Mouse (Mus musculus) heart, embryonic 12.5 days (tissue): ENCODE measurements at regions not wholly inside any gene's neighbourhood (a gene's known extent, or its start where the extent isn't known, plus 50 kb on each side); places are given as distances from the start of the nearest gene placed in this dataset.
A peak's percentile ranks its signal among the peaks of the same experiment; 100 is the strongest.

Experiments used
- ATAC-seq: fragments of 200-750 bp; cut with Nextera tagmentation; 2 replicates; pipeline ENCODE4 v1.8.0; 2017; ENCODE audit warnings: moderate TSS enrichment, moderate library complexity; ENCODE audit not compliant: insufficient number of reproducible peaks, low FRiP score
- H3K27ac ChIP-seq: fragments of 300-500 bp; sonication (generic); 2 replicates; pipeline ENCODE4 v1.5.1; 2016; ENCODE audit warnings: mild to moderate bottlenecking, moderate library complexity; ENCODE audit not compliant: poor library complexity, severe bottlenecking
- H3K27me3 ChIP-seq: fragments of 300-500 bp; sonication (generic); replicated peaks from 2 replicates; pipeline ENCODE4 v1.6.1; 2016; ENCODE audit warnings: mild to moderate bottlenecking, moderate library complexity
- H3K36me3 ChIP-seq: fragments of 300-500 bp; sonication (generic); 2 replicates; pipeline ENCODE4 v1.6.1; 2016; ENCODE audit warnings: mild to moderate bottlenecking, moderate library complexity
- H3K4me1 ChIP-seq: fragments of 300-500 bp; sonication (generic); replicated peaks from 2 replicates; pipeline ENCODE4 v1.6.1; 2016; ENCODE audit warnings: mild to moderate bottlenecking
- H3K4me2 ChIP-seq: fragments of 300-500 bp; sonication (generic); 2 replicates; pipeline ENCODE4 v1.6.1; 2016; ENCODE audit warnings: mild to moderate bottlenecking, moderate library complexity
- H3K4me3 ChIP-seq: fragments of 300-500 bp; sonication (generic); 2 replicates; pipeline ENCODE4 v1.5.1; 2016; ENCODE audit warnings: mild to moderate bottlenecking
- H3K9ac ChIP-seq: fragments of 300-500 bp; sonication (generic); 2 replicates; pipeline ENCODE4 v1.6.1; 2016; ENCODE audit warnings: mild to moderate bottlenecking, moderate library complexity
- H3K9me3 ChIP-seq: fragments of 300-500 bp; sonication (generic); replicated peaks from 2 replicates; pipeline ENCODE4 v1.6.1; 2016; ENCODE audit warnings: mild to moderate bottlenecking, moderate library complexity
- WGBS: fragments of 180-500 bp; shearing (Covaris S2); methylation state at CpG from one replicate; pipeline ENCODE4 v1.1.7; 2016; 5-methylcytosine and 5-hydroxymethylcytosine counted together

GRCm38 (mm10) chr9:47253836-47254657 lies 255.5 kb downstream of the Gm4791 start:
- 58% methylated on average over 13 of the region's 13 CpGs for whole genome bisulfite sequencing
- Histone ChIP-seq H3K4me1 (no peaks in the 10 kb centered on the region), H3K27me3 (no peaks in the 10 kb centered on the region), H3K27ac (no peak overlapping the region), H3K36me3 (no peaks in the 10 kb centered on the region), H3K4me3 (no peak overlapping the region), H3K9me3 (peaks cover 5% of the 10 kb centered on the region; the same call in 1 of the 2 replicates), H3K9ac (no peak overlapping the region), H3K4me2 (no peak overlapping the region)
- no peak for ATAC-seq

DNA sequence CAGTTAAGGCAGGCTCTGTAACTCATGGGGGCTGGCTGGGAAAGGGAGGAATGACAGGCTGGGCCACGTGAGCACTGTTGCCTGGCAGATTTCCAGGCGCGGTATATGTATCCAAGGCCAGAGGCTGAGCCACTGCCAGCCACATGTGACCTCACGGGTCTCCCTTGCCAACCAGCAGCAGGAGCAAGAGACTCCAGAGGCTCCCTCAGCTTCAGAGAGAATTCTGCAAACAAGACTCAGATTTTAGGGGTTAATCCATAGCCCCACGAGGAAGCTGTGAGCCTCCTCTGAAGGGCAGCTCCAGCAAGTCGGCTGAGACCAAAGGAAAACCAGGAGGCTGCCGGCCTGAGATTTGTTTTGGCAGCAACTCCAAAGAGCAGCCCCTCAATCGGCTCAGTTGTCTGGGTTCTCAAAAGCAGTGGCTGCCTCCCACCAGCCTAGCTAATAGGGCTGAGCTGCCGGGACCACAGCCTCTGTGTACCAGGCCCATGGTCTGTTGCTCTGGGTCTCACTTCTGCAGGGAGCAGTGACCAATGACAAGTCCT lies 264.0 kb upstream of the Cadm1 start:
- Histone ChIP-seq H3K4me2 (no peak overlapping the region), H3K36me3 (no peaks in the 10 kb centered on the region), H3K4me3 (no peak overlapping the region), H3K27me3 (peaks cover 25% of the 10 kb centered on the region; the same call in 1 of the 2 replicates), H3K9me3 (no peaks in the 10 kb centered on the region), H3K27ac (no peak overlapping the region; the same call in 1 of the 2 replicates), H3K4me1 (peaks cover 8% of the 10 kb centered on the region; the same call in 1 of the 2 replicates), H3K9ac (no peak overlapping the region)
- peak; percentile 66; the same call in 1 of the 2 replicates for ATAC-seq
- WGBS = 54% methylated on average over 9 of the region's 9 CpGs

DNA sequence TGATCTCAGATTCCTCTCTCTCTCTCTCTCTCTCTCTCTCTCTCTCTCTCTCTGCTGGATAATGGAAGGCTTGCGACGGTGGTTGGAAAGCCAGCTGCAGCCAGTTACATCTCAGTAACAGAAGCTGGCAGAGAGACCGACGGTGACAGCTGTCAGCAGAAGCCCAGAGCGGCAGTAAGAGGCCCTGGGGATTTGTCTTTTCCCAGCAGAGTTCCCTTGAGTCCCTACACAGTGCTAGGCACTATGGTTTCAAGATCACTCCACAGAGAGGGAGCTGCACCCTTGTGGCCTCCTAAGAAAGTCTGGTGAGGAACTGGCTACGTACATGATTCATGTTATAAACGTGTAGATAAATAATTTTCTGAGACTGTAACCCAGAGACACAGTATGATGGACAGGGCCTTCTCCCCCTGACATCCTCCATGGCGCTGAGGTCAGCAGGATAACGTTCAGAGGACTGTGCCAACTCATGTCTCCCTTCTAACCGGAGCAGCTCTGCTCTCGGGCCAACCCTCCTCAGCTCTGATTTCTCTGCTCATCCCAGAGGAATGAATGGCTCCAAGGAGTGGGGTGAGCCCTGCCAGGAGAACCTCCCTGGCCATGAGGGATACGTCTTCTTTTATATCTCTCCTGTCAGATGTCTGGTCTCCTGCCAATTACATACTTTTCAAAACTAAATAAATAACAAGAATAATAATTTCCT lies 253.5 kb upstream of the Cadm1 start:
- no peak overlapping the region for H3K9ac ChIP-seq
- no peaks in the 10 kb centered on the region for H3K9me3 ChIP-seq
- H3K36me3 ChIP-seq = no peaks in the 10 kb centered on the region
- no peak overlapping the region for H3K4me3 ChIP-seq
- H3K4me2 ChIP-seq = no peak overlapping the region
- peaks cover 22% of the 10 kb centered on the region; the same call in 1 of the 2 replicates for H3K27me3 ChIP-seq
- WGBS = 32% methylated on average over 10 of the region's 12 CpGs
- peaks cover 10% of the 10 kb centered on the region for H3K4me1 ChIP-seq
- no peak overlapping the region for H3K27ac ChIP-seq
- peak; percentile 33; the same call in 1 of the 2 replicates for ATAC-seq

DNA sequence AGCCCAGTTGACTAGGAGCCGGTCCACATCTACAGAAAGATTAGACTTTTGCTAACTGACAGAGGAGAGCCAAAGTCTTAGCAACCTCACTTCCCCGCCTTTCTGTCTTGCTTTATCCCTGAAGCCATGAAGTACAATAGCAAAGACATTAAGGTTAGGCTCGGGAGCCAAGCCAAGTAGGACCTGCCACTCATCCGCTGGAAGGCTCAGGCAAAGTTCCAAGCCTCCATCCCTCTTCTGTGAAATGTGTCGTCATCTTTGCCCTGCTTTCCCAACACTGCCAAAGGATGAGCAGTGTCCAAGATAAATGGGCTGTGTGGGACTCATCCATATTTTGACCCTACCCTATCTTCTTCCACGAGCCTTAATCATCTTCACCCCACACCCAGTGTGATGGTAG lies 250.6 kb upstream of the Cadm1 start:
- no peaks in the 10 kb centered on the region for H3K36me3 ChIP-seq
- H3K27ac ChIP-seq = no peak overlapping the region

DNA sequence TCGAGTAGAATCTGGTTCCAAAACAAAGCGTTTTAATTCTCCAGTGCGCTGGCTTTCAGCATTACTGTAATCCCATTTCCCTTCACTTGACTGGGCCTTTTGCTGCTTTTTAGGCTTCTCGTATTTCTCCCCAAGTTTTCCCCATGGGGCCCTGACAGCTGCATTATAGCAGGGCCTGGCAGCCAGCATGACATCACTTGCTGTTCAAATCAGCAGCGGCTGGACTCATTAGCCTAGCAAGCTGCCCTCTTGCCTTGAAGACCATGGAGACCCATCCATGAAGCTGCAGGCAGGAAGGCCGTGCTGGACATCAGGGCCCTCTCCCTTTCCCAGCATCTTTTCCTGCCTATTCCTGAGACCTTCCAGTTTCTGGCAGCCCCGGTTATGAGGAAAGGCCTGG lies 249.8 kb upstream of the Cadm1 start:
- ATAC-seq = no peak
- Histone ChIP-seq H3K4me1 (peaks cover 10% of the 10 kb centered on the region), H3K9ac (no peak overlapping the region), H3K36me3 (no peaks in the 10 kb centered on the region), H3K4me3 (no peak overlapping the region), H3K9me3 (no peaks in the 10 kb centered on the region), H3K27ac (no peak overlapping the region), H3K4me2 (no peak overlapping the region), H3K27me3 (0 out of 2 replicates have a peak, but pooled peaks cover 4% of the 10 kb centered on the region)
- 54% methylated on average over 7 of the region's 7 CpGs for WGBS

More for the DNA sequence above, 250.6 kb upstream of the Cadm1 start:
- peaks cover 10% of the 10 kb centered on the region for H3K4me1 ChIP-seq
- H3K9me3 ChIP-seq = no peaks in the 10 kb centered on the region
- ATAC-seq = no peak
- H3K4me2 ChIP-seq = no peak overlapping the region
- no peak overlapping the region for H3K9ac ChIP-seq
- 0 out of 2 replicates have a peak, but pooled peaks cover 8% of the 10 kb centered on the region for H3K27me3 ChIP-seq
- no peak overlapping the region for H3K4me3 ChIP-seq
- WGBS = 75% methylated on average over 6 of the region's 6 CpGs

DNA sequence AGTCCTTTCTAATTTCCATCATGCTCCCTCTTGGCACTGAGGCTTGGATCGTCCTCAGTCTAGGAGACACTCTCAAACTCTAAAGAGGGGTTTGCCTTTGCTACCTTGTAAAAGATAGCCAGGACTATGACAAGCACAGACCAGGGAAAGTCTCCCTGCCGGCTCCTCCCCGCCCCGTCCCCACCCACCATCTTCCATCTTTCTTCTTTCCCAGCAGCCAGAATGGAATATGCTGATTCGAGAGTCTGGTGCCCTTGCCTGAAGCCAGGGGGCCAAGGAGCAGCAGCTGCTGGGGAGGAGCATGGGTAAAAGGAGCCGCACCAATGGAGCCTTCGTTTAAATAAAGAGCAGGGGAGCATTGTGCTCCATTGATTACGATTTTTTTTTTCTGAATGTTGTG lies 249.4 kb upstream of the Cadm1 start:
- Histone ChIP-seq H3K9ac (no peak overlapping the region), H3K4me3 (no peak overlapping the region), H3K9me3 (no peaks in the 10 kb centered on the region), H3K4me1 (peaks cover 10% of the 10 kb centered on the region), H3K4me2 (no peak overlapping the region), H3K27me3 (no peaks in the 10 kb centered on the region), H3K36me3 (no peaks in the 10 kb centered on the region), H3K27ac (no peak overlapping the region)
- ATAC-seq = no peak
- WGBS = 52% methylated on average over 8 of the region's 8 CpGs

- Histone ChIP-seq H3K4me1 (no peaks in the 10 kb centered on the region), H3K27ac (no peak overlapping the region), H3K36me3 (no peaks in the 10 kb centered on the region), H3K9ac (no peak overlapping the region), H3K9me3 (no peaks in the 10 kb centered on the region), H3K4me2 (no peak overlapping the region), H3K27me3 (no peaks in the 10 kb centered on the region), H3K4me3 (no peak overlapping the region)
- no peak for ATAC-seq
- 49% methylated on average over 4 of the region's 4 CpGs for WGBS
Observed at GRCm38 (mm10) chr9:47283746-47284455, 246.1 kb upstream of the Cadm1 start.

GRCm38 (mm10) chr9:47286930-47287722 lies 242.8 kb upstream of the Cadm1 start:
- Histone ChIP-seq H3K4me2 (no peak overlapping the region), H3K4me3 (no peak overlapping the region)
- 67% methylated on average over 9 of the region's 9 CpGs for WGBS

DNA sequence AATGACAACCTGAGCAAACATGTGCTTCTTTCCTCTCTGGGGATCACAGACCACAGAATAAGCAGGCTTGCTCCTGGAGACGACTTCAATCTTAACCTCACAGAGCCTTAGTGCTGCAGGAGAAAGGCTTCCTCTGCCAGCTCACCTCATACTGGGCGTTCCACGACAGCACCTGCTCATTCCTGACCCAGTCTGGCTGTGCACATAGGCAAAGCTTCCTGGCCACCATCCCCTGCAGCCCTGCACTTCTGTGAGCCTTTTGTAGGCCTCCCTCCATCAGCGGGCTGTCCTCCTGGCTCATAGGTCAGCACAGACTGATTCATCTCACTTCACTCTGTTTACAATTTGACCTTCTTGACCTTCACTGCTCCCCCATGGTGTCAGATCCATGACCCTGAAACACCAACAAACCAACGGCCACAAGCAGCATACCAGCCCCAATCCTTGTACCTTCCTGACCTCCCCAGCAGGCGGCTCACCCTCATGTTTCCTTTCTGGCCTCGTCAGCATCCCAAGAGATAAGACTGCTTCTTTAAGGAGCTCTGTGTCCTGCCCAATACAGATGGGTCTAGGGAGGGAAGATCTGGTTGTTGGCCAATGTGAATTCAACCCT lies 241.3 kb upstream of the Cadm1 start:
- Histone ChIP-seq H3K27ac (no peak overlapping the region), H3K9me3 (no peaks in the 10 kb centered on the region), H3K36me3 (no peaks in the 10 kb centered on the region), H3K9ac (no peak overlapping the region), H3K27me3 (no peaks in the 10 kb centered on the region), H3K4me3 (no peak overlapping the region), H3K4me1 (no peaks in the 10 kb centered on the region), H3K4me2 (no peak overlapping the region)
- no peak for ATAC-seq
- WGBS = 48% methylated on average over 7 of the region's 7 CpGs

More at GRCm38 (mm10) chr9:47286930-47287722, 242.8 kb upstream of the Cadm1 start:
- Histone ChIP-seq H3K36me3 (no peaks in the 10 kb centered on the region), H3K9ac (no peak overlapping the region), H3K27me3 (no peaks in the 10 kb centered on the region), H3K27ac (no peak overlapping the region), H3K9me3 (no peaks in the 10 kb centered on the region), H3K4me1 (no peaks in the 10 kb centered on the region)
- no peak for ATAC-seq

DNA sequence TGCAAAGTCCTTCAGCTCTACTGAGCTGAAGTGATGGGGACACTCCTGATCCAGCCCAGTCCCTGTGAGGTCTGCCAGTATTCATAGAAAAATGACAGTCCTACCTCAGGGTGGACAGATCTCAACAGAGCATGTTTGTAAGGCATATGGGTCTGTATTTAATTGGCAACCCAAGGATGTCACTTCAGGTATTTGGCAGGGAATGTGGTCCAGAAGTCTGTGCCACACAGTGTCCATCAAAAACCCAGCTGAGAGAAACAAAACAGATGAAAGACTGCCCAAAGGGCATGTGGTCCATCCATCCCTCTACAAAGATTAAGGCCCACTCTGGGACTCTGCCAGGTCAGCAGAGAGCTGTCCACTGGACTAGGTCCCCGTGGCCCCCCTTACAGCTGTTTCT lies 229.3 kb upstream of the Cadm1 start:
- H3K36me3 ChIP-seq = no peaks in the 10 kb centered on the region
- H3K27me3 ChIP-seq = peaks cover 34% of the 10 kb centered on the region
- WGBS = 46% methylated on average over 1 of the region's 1 CpGs
- H3K9me3 ChIP-seq = no peaks in the 10 kb centered on the region
- no peak overlapping the region for H3K9ac ChIP-seq
- ATAC-seq = no peak
- no peaks in the 10 kb centered on the region for H3K4me1 ChIP-seq
- no peak overlapping the region for H3K4me2 ChIP-seq
- H3K27ac ChIP-seq = no peak overlapping the region
- no peak overlapping the region for H3K4me3 ChIP-seq
